Mouse (Mus musculus) monocyte, adult 59 days (primary cell): ENCODE data around the gene Dct. TPM values are rescaled to one million over a fixed set of nuclear protein-coding genes. Genes with fewer than 3 reads are reported as not detected.

ENCODE experiments used
- total RNA-seq, 2 experiments: library from RNA; stranded (reverse); gene quantifications; one replicate each; pipeline ENCODE4 v1.2.4; 2023

Gene Dct
- total RNA-seq: not detected

DNA sequence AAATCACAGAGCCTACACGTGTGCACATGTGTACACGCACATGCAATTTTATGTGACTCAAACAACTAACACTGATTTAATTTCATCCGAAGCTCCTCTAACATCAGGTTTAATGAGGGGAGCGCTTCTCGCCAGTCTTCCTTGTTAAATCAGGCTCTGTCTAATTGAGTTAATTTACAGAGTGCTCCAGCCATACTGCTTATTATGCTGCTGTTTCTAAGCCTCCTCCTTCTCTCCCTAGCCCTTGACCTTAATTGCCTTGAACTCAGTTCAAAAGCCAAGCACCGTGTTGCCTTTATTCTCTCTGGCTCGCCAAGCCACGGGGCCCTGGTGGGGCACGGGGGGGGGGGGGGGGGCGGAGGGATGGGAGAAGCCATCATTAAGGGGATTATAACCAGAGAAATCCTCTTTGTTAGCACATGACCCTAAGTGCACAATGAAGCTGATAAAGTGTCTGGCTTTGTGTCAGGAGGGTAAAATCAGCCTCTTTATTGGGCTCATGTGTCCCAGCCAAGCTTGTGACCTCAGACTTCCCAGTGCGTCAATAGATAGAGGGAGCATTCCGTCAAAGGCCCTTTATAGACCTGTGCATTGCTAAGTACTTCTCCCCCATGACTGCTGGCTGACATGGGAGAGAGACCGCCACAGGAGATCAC, at the start of gene Dct:
Gene Dct, minus strand, starts transcription at position 270 of the 656 bp plus-strand sequence.

Other genes starting within 250 kb of the Dct start
- 10 to 100 TPM; 11.8 to 14.3 TPM for gene Tgds, start 80.5 kb upstream of the Dct start, total RNA-seq
- gene Gpr180, start 84.9 kb upstream of the Dct start, total RNA-seq: 10 to 100 TPM; 12.6 to 13.5 TPM
- gene Sox21, start 184.8 kb upstream of the Dct start, total RNA-seq: not detected
- gene Gm9376, start 214.7 kb upstream of the Dct start, total RNA-seq: not detected